Mouse (Mus musculus) heart, embryonic 14.5 days (tissue): ENCODE results near the gene Rbm4b. TPM values are rescaled to one million over a fixed set of nuclear protein-coding genes. Genes with fewer than 3 reads are reported as not detected.

Source experiments
- polyA plus RNA-seq: library from polyadenylated mRNA; unstranded; fragments of >200 nt; fragmentation: Nextera tagmentation; extraction: Ambion mirVana; gene quantifications from 2 replicates; pipeline ENCODE4 v1.2.1, GENCODE M21; 2014

Rbm4b gene
- polyA plus RNA-seq, 1 experiment from 2014 or later, result 34.1 TPM

Other genes starting within 250 kb of the Rbm4b start
- gene Pcx, start 246.0 kb upstream of the Rbm4b start, polyA plus RNA-seq, result 8.2 and 8.7 TPM in 2 replicates
- gene Lrfn4, start 140.8 kb upstream of the Rbm4b start, polyA plus RNA-seq, result 5.1 and 6.1 TPM in 2 replicates
- 35.8 and 38.5 TPM in 2 replicates for gene Rce1, start 130.9 kb upstream of the Rbm4b start, polyA plus RNA-seq
- gene Gm960, start 57.8 kb upstream of the Rbm4b start, polyA plus RNA-seq, result 1.1 TPM in 2 replicates
- gene Sptbn2, start 45.3 kb upstream of the Rbm4b start, polyA plus RNA-seq, result 0.24 and 0.27 TPM in 2 replicates
- gene Rbm4, start 37.4 kb downstream of the Rbm4b start, polyA plus RNA-seq, result 55.9 and 63.1 TPM in 2 replicates
- 20.9 and 24.4 TPM in 2 replicates for gene Gm21992, start 55.1 kb downstream of the Rbm4b start, polyA plus RNA-seq
- 41.5 and 42.6 TPM in 2 replicates for gene Rbm14, start 55.1 kb downstream of the Rbm4b start, polyA plus RNA-seq
- gene Ccs, start 82.8 kb downstream of the Rbm4b start, polyA plus RNA-seq, result 38.8 and 39.0 TPM in 2 replicates
- not detected in 2 replicates for gene Ccdc87, start 82.9 kb downstream of the Rbm4b start, polyA plus RNA-seq
- 36.9 and 39.2 TPM in 2 replicates for gene Ctsf, start 98.6 kb downstream of the Rbm4b start, polyA plus RNA-seq
- gene Actn3, start 121.4 kb downstream of the Rbm4b start, polyA plus RNA-seq, result 1.5 and 2.0 TPM in 2 replicates
- 7.2 and 8.2 TPM in 2 replicates for gene Zdhhc24, start 122.2 kb downstream of the Rbm4b start, polyA plus RNA-seq
- gene Bbs1, start 150.1 kb downstream of the Rbm4b start, polyA plus RNA-seq, result 1.5 and 2.4 TPM in 2 replicates
- gene Dpp3, start 171.8 kb downstream of the Rbm4b start, polyA plus RNA-seq, result 60.8 and 71.8 TPM in 2 replicates
- 0.51 and 0.81 TPM in 2 replicates for gene Peli3, start 186.6 kb downstream of the Rbm4b start, polyA plus RNA-seq
- 110 and 111 TPM in 2 replicates for gene Mrpl11, start 205.7 kb downstream of the Rbm4b start, polyA plus RNA-seq
- 0.18 TPM in 1 of 2 replicates, not detected in the other for gene Npas4, start 233.8 kb downstream of the Rbm4b start, polyA plus RNA-seq